Mouse (Mus musculus): ENCODE results near the gene Usp7. TPM values are rescaled to one million over a fixed set of nuclear protein-coding genes. Genes with fewer than 3 reads are reported as not detected.

Gene Usp7
- polyA plus RNA-seq, 1 experiment: 26.2 TPM

DNA sequence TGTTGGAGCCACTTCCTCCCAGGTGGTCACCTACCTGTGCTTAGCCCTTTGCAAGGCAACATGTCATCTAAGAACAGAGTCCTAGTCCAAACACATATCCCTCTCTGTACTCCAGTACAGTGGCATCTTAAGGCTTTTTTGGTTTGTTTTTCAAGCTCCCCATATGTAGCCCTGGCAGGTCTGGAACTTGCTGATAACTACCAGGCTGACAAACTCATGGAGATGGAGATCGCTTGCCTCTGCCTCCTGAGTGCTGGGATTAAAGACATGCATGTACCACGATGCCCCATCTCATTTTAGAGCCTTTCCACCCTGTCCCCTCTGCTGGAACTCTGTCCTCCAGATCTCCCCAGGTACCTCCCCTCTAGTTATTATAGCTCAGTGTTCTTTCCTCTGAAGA, 115.9 kb downstream of the Usp7 start:
- Histone ChIP-seq H3K27me3 (replicated peaks; ENCODE audit: control insufficient read depth, insufficient read depth, low read length) (no peaks in the 10 kb centered on the region), H3K27ac (ENCODE audit: insufficient read depth, low read depth, low read length) (no peak overlapping the region), H3K36me3 (ENCODE audit: control insufficient read depth, insufficient read depth, low read length) (no peaks in the 10 kb centered on the region), H3K4me1 (ENCODE audit: control insufficient read depth, insufficient read depth, low read length) (peaks cover 2% of the 10 kb centered on the region; the same call in 1 of the 2 replicates), H3K4me3 (ENCODE audit: insufficient read depth, low read depth, low read length) (no peak overlapping the region)
- TF ChIP-seq POLR2A (IDR thresholded peaks at IDR 0.05; ENCODE audit: low read depth, low read length) (no peak), CTCF (conservative IDR thresholded peaks at IDR 0.05; ENCODE audit: insufficient read depth, insufficient read length, low read depth, low read length) (no peak)
- no peak for DNase-seq
- WGBS: 88% methylated on average over 2 of the region's 2 CpGs

DNA sequence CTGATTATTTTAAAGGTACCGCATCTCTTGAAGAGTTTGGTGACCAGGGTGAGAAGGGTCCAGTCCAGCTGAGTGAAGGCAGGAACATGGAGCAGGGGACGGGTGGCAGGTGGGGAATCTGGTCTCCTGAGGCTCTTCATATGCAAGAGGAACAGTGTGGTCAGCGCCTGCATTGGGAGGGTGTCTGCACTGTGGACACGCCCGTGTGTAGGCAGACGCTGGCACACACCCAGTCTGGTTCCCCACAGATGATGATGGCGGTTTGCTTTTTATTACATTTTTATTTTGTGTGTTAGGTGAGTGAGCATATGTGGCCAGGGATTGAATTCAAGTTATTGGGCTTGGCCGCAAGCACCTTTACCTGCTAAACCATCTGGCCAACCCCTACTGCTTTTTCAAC, 116.5 kb downstream of the Usp7 start:
- WGBS: 77% methylated on average over 8 of the region's 8 CpGs
- no peaks in the 10 kb centered on the region for H3K36me3 ChIP-seq (ENCODE audit: control insufficient read depth, insufficient read depth, low read length)
- no peak for DNase-seq
- H3K27me3 ChIP-seq (replicated peaks; ENCODE audit: control insufficient read depth, insufficient read depth, low read length): no peaks in the 10 kb centered on the region
- no peak overlapping the region for H3K27ac ChIP-seq (ENCODE audit: insufficient read depth, low read depth, low read length)
- peaks cover 6% of the 10 kb centered on the region; the same call in 1 of the 2 replicates for H3K4me1 ChIP-seq (ENCODE audit: control insufficient read depth, insufficient read depth, low read length)
- TF ChIP-seq POLR2A (IDR thresholded peaks at IDR 0.05; ENCODE audit: low read depth, low read length): no peak
- TF ChIP-seq CTCF (conservative IDR thresholded peaks at IDR 0.05; ENCODE audit: insufficient read depth, insufficient read length, low read depth, low read length): no peak
- H3K4me3 ChIP-seq (ENCODE audit: insufficient read depth, low read depth, low read length): no peak overlapping the region

DNA sequence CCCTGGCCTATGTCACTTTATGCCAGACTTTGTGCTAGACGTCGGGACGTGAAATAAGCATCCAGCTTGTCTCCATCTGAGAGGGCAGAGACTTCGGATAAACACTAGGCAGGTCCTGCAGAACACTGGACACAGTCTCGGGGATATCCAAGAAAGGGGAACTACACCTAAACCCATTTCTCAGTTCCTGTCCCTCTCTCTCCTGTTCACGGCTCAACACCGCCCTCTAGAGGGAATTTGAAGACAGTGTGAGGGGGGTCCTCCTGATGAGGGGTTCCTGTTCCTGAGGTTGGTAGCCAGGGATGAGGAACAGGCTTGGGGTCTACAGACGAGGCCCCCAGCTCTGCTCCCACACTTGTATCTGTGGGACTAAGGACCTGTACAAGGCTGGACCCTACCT, 117.9 kb downstream of the Usp7 start:
- peak; percentile 62 for DNase-seq
- Histone ChIP-seq H3K27me3 (replicated peaks; ENCODE audit: control insufficient read depth, insufficient read depth, low read length) (no peaks in the 10 kb centered on the region), H3K27ac (ENCODE audit: insufficient read depth, low read depth, low read length) (no peak overlapping the region), H3K4me1 (ENCODE audit: control insufficient read depth, insufficient read depth, low read length) (peaks cover 7% of the 10 kb centered on the region; the same call in 1 of the 2 replicates), H3K4me3 (ENCODE audit: insufficient read depth, low read depth, low read length) (no peak overlapping the region), H3K36me3 (ENCODE audit: control insufficient read depth, insufficient read depth, low read length) (no peaks in the 10 kb centered on the region)
- TF ChIP-seq CTCF (conservative IDR thresholded peaks at IDR 0.05; ENCODE audit: insufficient read depth, insufficient read length, low read depth, low read length) (peak; percentile 84), POLR2A (IDR thresholded peaks at IDR 0.05; ENCODE audit: low read depth, low read length) (no peak)
- 5% methylated on average over 8 of the region's 8 CpGs for WGBS

DNA sequence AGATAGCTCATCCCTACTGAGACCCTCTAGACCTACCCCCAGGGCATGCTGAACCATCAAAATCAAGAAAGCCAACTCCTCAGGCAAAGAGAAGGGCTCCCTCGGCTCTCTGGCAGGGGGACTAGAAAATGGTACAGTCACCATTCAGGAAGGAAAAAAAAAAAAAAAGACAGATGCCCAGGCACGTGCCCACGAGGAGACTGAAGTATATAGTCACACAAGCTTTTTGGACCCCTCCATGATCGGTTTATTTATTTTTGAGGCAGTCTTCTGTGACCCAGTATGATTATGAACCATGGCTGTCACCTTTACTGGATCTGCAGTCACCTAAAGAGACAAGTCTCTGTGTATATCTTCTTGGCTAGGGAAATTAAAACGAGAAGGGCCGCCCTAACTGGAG, 118.8 kb downstream of the Usp7 start:
- Histone ChIP-seq H3K27me3 (replicated peaks; ENCODE audit: control insufficient read depth, insufficient read depth, low read length) (no peaks in the 10 kb centered on the region), H3K4me3 (ENCODE audit: insufficient read depth, low read depth, low read length) (no peak overlapping the region), H3K4me1 (ENCODE audit: control insufficient read depth, insufficient read depth, low read length) (peaks cover 7% of the 10 kb centered on the region; the same call in 1 of the 2 replicates), H3K36me3 (ENCODE audit: control insufficient read depth, insufficient read depth, low read length) (no peaks in the 10 kb centered on the region), H3K27ac (ENCODE audit: insufficient read depth, low read depth, low read length) (no peak overlapping the region)
- no peak for TF ChIP-seq POLR2A (IDR thresholded peaks at IDR 0.05; ENCODE audit: low read depth, low read length)
- no peak for TF ChIP-seq CTCF (conservative IDR thresholded peaks at IDR 0.05; ENCODE audit: insufficient read depth, insufficient read length, low read depth, low read length)
- no peak for DNase-seq
- WGBS: 60% methylated on average over 6 of the region's 6 CpGs

DNA sequence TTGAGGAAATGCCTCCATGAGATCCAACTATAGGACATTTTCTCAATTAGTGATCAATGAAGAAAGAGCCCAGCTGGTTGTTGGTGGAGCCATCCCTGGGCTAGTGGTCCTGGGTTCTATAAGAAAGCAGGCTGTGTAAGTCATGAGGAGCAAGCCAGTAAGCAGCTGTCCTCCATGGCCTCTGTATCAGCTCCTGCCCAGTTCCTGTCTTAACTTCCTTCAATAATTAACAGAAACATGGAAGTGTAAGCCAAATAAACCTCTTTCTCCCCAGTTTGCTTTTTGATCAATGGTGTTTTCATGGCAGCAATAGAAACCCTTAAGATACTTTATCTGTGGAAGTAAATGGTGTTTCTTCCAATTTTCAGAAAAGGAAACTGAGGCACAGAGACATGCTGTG, 119.3 kb downstream of the Usp7 start:
- peak; percentile 61 for DNase-seq
- peaks cover 7% of the 10 kb centered on the region; the same call in 1 of the 2 replicates for H3K4me1 ChIP-seq (ENCODE audit: control insufficient read depth, insufficient read depth, low read length)
- H3K27ac ChIP-seq (ENCODE audit: insufficient read depth, low read depth, low read length): no peak overlapping the region
- H3K27me3 ChIP-seq (replicated peaks; ENCODE audit: control insufficient read depth, insufficient read depth, low read length): no peaks in the 10 kb centered on the region
- no peak overlapping the region for H3K4me3 ChIP-seq (ENCODE audit: insufficient read depth, low read depth, low read length)
- TF ChIP-seq POLR2A (IDR thresholded peaks at IDR 0.05; ENCODE audit: low read depth, low read length) (no peak), CTCF (conservative IDR thresholded peaks at IDR 0.05; ENCODE audit: insufficient read depth, insufficient read length, low read depth, low read length) (no peak)
- no peaks in the 10 kb centered on the region for H3K36me3 ChIP-seq (ENCODE audit: control insufficient read depth, insufficient read depth, low read length)

DNA sequence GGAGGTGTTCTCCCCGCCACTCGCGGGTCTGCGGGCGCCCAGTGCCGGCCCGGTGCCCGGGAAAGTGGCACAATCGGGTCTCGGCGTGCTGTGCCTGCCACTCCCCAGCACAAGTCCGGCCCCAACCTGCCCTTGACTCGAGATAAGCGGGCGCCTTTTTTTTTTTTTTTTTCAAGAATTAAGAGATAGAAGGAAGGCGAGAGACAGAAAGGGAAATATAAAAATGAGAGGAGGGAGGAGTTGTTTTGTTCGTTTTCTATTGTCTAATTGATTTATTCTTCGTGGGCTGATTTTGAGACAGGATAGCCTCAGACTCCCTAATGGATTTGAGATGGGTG, 119.8 kb downstream of the Usp7 start:
- under 1% methylated on average over 18 of the region's 18 CpGs for WGBS
- no peaks in the 10 kb centered on the region for H3K27me3 ChIP-seq (replicated peaks; ENCODE audit: control insufficient read depth, insufficient read depth, low read length)
- H3K36me3 ChIP-seq (ENCODE audit: control insufficient read depth, insufficient read depth, low read length): no peaks in the 10 kb centered on the region
- H3K4me3 ChIP-seq (ENCODE audit: insufficient read depth, low read depth, low read length): peak overlapping the region; percentile 74
- peaks cover 10% of the 10 kb centered on the region; the same call in 1 of the 2 replicates for H3K4me1 ChIP-seq (ENCODE audit: control insufficient read depth, insufficient read depth, low read length)
- H3K27ac ChIP-seq (ENCODE audit: insufficient read depth, low read depth, low read length): no peak overlapping the region
- no peak for DNase-seq
- no peak for TF ChIP-seq POLR2A (IDR thresholded peaks at IDR 0.05; ENCODE audit: low read depth, low read length)

DNA sequence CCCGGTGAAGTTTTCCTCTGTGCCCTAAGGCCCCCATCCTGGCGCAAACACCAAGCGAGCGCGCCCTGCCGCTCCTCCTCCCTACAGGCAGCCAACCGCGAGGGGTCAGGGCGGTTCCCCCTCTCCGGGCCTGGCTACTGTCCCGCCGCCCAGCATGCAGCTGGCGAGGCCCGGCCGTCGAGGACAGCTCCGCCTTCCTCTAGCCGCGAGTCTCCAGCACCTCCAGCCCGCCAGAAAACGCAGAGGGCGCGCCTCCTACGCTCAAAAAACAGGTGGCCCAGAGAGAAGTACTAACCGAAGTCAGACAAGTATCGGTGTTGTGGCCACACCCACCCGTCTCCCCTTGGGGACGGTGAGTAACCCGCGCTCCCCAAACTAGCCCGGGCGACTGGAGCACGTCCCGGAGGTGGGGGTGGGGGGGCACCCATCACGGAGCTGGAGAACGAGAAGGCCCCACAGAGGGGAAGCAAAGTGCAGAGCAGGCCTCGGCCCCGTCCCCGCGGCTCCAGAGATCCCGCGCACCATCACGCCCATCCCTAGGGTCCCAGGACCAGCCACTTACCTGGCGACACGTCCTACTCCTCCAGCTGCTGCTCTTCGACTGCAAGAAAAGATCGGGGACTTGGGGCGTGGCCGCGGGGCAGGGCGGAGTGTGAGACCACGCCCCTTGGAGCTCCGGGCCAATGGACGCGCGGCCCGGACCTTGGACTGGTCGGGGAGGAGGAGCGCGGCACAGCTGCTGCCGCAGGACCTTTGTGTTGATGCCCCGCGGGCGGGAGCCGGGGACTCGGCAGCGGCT, 120.4 kb downstream of the Usp7 start, which contains the start of gene Carhsp1:
TSS of gene Carhsp1 (minus strand) at position 605 of the 799 bp plus-strand sequence.
- H3K4me3 ChIP-seq (ENCODE audit: insufficient read depth, low read depth, low read length): peak within 1 kb of the TSS; percentile 74
- peak within 1 kb of the TSS; percentile 65 for H3K27ac ChIP-seq (ENCODE audit: insufficient read depth, low read depth, low read length)
- H3K36me3 ChIP-seq (ENCODE audit: control insufficient read depth, insufficient read depth, low read length): no peaks in the 10 kb centered on the region
- peak; percentile 98 for DNase-seq
- TF ChIP-seq CTCF (conservative IDR thresholded peaks at IDR 0.05; ENCODE audit: insufficient read depth, insufficient read length, low read depth, low read length) (0 out of 2 replicates have a peak, but pooled peaks have one; percentile 1), POLR2A (IDR thresholded peaks at IDR 0.05; ENCODE audit: low read depth, low read length) (peak; percentile 86)
- H3K4me1 ChIP-seq (ENCODE audit: control insufficient read depth, insufficient read depth, low read length): peaks cover 10% of the 10 kb centered on the region; the same call in 1 of the 2 replicates
- no peaks in the 10 kb centered on the region for H3K27me3 ChIP-seq (replicated peaks; ENCODE audit: control insufficient read depth, insufficient read depth, low read length)
- under 1% methylated on average over 67 of the region's 67 CpGs for WGBS
